Mouse (Mus musculus) layer of hippocampus, postnatal 14 days (tissue): Measurements from ENCODE around the gene Itih5. TPM values are rescaled to one million over a fixed set of nuclear protein-coding genes. Genes with fewer than 3 reads are reported as not detected.

Source experiments
- DNase-seq, 2 experiments: peaks; one replicate each; pipeline ENCODE4 v3.0.0; 2021 to 2022; ENCODE audit warnings: low spot score in 2 of 2, mixed read lengths in 1 of 2
- total RNA-seq, 2 experiments: library from RNA; stranded (reverse); gene quantifications; 2 replicates each; pipeline ENCODE4 v1.2.3; 2021

Itih5 gene
- total RNA-seq, 2 experiments from 2014 or later: 17.9 to 21.0 TPM

DNA sequence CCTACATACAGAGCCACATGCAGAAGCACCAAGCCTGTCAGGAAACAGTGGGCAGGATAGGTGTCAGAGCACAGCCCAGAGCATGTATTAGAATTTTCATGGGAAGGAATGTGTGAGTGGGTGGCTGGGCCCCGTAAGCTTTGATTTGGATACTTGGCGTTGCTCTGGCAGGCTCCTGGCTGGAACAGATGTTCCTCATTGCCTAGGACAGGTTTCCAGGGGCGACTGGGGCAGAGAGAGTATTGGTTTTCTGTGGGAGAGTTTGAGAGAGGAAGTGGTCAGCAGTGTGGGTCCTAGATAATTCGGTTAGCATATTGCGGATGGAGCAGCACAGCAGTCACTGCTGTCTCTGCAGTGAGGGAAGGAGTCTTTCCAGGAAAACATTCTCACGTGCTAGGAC is 13.3 kb downstream of the Itih5 start:
- no peak for DNase-seq

GRCm38 (mm10) chr2:10167283-10167682 is 13.9 kb downstream of the Itih5 start:
- no peak for DNase-seq

DNA sequence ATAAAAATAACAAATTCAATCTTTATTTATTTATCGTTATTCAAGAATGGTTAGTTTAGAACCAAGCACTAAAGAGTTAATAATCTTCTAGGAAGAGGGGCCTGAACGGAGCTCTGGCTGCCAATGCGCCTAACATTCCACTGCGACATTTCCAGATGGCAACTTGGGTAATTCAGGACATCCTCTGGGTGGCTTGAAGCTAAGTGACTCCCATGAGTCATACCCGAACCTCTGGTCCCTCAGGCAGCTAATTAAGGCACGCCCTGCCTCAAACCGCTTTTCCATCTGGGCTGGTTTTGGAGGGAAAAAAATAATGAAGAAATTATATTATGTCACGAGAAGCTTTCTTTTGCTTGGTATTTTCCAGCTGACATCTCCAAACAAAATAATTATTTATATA is 14.6 kb downstream of the Itih5 start:
- DNase-seq: no peak

- no peak for DNase-seq
Observed at GRCm38 (mm10) chr2:10169991-10170390, 16.6 kb downstream of the Itih5 start.

DNA sequence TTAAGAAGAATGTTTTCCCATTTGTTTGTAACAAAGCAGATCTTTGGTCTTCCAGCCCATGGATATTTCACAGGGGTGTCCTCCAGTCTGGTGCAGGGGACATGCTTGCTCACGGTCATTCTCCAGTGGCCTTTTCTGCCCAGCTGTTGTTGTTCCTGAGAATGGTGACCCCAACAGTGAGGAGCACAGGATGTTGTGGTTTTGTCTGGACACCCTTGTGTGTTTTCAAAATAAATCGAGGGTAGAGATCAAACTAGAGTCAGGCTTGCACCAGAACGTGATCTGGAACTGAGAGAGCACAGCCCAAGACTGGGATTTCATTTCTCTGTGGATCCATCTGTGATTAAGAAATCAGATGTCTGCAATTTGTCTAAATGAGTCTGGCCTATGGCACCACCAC is 40.2 kb downstream of the Itih5 start:
- DNase-seq: no peak

- no peak for DNase-seq
Observed at GRCm38 (mm10) chr2:10195162-10195561, 41.8 kb downstream of the Itih5 start.

- no peak for DNase-seq
Observed at GRCm38 (mm10) chr2:10199326-10199725, 46.0 kb downstream of the Itih5 start.

DNA sequence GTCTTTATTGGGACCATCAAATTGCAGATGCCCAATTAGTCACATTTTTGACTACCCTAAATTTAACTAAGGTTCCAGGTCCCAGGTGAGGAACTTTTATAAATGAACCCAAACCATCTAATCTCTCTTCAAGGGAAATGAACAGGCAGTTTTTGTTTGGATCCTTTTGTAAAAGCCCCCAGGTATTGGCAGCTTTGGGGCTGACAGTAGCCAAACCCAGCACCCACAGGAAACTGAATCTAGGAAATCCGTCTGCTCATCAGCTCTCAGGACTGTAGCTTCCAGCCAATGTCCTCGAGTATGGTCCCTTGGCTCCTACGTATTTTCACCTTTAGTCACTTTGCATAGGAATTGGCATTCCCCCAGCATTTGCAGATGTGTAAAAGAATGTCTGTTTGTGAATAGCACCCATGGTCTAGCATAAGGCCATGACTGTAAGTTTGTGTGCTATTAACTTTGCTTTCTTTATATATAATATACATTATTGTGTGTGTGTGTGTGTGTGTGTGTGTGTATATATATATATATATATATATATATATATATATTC is 47.4 kb downstream of the Itih5 start:
- DNase-seq: no peak

GRCm38 (mm10) chr2:10204301-10204700 is 50.9 kb downstream of the Itih5 start:
- DNase-seq: no peak

DNA sequence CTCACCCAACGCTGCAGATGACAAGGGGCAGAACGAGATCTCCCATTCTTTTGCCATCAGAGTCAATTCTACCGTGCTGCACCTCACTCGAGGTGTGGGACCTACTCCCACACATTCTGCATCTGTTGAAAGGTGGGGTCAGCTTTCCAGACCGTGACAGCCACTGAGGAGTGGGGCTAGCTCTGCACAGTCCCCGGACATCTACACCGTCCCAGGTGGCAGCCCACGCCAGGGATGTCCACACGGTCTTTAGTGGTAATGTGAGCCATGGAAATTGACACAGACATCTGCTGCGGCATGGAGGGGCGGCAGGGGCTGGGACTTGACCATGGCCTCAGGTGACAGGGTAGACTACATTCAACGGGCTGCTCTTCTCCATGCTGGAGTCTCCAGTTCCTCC is 60.1 kb downstream of the Itih5 start:
- no peak for DNase-seq

- no peak for DNase-seq
Observed at GRCm38 (mm10) chr2:10215876-10216565, 62.6 kb downstream of the Itih5 start.

DNA sequence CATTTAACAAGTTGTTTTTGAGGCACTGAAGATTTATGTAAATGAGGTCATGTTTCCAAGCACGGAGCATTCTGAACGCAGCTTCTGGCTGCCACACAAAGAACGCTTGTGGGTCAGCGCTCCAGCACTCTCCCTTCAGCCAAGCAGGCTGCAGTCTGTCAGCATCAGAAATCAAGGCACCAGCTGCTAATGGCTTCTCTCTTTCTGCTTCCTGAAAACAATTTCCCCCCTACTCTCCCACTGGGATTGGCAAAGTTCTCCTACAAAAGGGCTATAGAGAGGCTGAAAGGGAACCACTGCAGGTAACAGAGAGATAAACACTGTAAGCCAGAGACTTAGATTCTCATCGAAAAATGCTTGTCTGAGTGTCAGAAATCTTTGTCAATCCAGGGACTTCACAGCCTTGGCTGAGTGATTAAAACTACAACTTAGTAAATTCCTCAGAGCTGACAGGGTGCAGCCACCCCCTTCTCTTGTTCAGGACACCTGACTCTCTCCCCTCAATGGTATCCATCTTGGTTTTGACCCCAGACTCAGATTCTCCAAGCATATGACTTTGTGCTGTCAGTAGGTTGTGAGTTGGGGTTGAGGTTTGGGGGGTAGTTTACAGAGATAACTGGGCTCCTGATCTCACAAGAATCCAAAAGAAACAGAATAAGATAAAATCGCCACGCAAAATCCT is 63.3 kb downstream of the Itih5 start:
- peak; percentile 22 to 66 for DNase-seq

DNA sequence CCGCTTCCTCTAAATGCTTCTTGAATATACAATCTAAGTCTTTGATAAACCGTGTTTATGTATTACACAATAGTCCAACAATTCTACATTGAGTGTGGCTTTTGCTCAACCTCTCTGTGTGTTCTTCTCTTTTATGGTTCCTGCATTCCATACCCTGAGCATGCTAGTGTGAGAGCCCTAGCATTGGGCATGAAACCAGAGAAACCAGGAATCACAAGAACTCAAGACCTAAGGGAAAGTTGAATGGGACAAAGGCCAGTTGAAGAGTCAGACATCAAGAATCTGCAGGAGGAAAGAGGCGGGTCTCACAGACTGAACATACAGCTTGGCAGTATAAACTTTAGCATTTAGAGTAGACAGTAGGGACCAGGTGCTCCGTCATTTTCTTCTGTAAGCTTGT is 68.5 kb downstream of the Itih5 start:
- no peak for DNase-seq

- DNase-seq: no peak
Observed at GRCm38 (mm10) chr2:10226907-10227306, 73.5 kb downstream of the Itih5 start.

GRCm38 (mm10) chr2:10231971-10232370 is 78.6 kb downstream of the Itih5 start:
- DNase-seq: no peak

DNA sequence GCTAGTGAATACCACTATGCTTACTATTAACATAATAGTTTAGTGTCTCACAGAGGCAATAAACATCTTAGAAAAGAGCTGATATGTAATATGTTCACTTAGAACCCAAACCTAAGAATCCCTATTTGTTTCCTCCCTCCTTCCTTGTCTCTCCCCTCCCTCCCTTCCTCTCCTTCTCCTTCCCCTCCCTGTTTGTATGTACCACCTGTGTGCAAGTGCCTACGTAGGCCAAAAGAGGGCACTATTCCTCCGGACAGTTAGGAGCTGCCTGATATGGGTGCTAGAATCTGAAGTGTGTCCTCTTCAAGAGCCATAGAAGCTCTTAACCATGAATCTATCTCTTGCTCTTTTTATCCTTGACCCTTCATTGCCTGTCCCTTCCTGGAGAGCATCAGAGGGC is 83.2 kb downstream of the Itih5 start:
- DNase-seq: no peak

- no peak for DNase-seq
Observed at GRCm38 (mm10) chr2:10242970-10243369, 89.6 kb downstream of the Itih5 start.

GRCm38 (mm10) chr2:10250441-10250840 is 97.1 kb downstream of the Itih5 start:
- no peak for DNase-seq

- no peak for DNase-seq
Observed at GRCm38 (mm10) chr2:10250926-10251325, 97.6 kb downstream of the Itih5 start.

- no peak for DNase-seq
Observed at GRCm38 (mm10) chr2:10251466-10251865, 98.1 kb downstream of the Itih5 start.

GRCm38 (mm10) chr2:10252016-10252415 is 98.6 kb downstream of the Itih5 start:
- no peak for DNase-seq

DNA sequence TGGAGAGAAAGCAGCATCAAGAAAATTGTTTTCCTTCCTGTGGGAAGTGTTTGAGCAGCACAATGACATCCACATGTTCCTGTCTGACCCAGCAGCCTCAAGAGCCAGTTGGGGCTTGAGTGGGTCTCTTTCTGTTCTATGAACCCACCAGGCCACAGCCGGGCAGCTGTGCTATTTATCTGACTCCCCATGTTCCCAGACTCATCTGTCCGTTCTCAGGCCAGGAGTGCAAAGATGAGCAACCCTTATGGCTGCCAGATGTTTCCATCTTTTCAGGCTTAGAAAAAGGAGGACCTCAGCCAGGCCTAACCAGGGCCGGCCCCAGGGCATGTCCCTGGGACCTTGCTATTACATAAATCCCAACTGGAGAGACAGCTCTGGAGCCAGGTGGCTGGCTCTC is 100.0 kb downstream of the Itih5 start:
- DNase-seq: no peak

DNA sequence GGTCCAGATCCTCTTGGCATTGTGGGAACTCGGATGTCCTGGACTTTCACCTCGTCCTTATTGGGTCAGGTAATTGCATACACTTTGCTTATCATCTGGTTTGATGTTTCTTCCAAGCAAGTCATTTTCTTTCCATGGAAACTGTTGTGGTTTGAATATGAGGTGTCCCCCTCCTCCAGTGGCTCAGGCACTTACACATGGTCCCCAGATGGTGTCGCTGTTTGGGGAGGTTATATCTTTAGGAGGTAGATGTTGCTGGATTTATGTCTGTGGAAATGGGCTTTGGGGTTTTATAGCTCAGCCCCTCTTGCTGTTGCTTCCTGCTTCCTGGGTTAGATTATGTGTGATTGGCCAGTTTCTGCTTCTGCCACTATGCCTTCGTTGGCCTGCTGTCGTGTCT is 103.6 kb downstream of the Itih5 start:
- DNase-seq: no peak
